Mouse (Mus musculus): ENCODE results near the gene 2410004P03Rik.

- TF ChIP-seq POLR2A (IDR thresholded peaks at IDR 0.05; ENCODE audit: extremely low read depth, insufficient read depth, low read length) (no peak), CTCF (IDR thresholded peaks at IDR 0.05; ENCODE audit: extremely low read depth, insufficient read depth, low read length) (no peak)
Measured at GRCm38 (mm10) chr12:17043311-17043710, 31.8 kb upstream of the 2410004P03Rik start.

Measured in cortical plate, adult 2 months (tissue).